Mouse (Mus musculus) thymus, postnatal 4 days (tissue): ENCODE measurements around the gene Ube2o.
"Not testable (repeated sequence)": the region's sequence is repeated elsewhere in the genome, so short reads cannot be mapped to it uniquely, and the experiment has no call there.

Experiments used
- DNase-seq: peaks from one replicate; pipeline ENCODE4 v3.0.0; 2021

Ube2o gene

GRCm38 (mm10) chr11:116511301-116511868, 69.9 kb downstream of the Ube2o start:
- no peak for DNase-seq

- DNase-seq, result no peak
These were observed 72.6 kb downstream of the Ube2o start for GRCm38 (mm10) chr11:116508689-116509088.

- DNase-seq, result no peak
These were observed 74.9 kb downstream of the Ube2o start for GRCm38 (mm10) chr11:116506151-116506875.

GRCm38 (mm10) chr11:116505573-116505972, 75.7 kb downstream of the Ube2o start:
- DNase-seq, result no peak

- no peak for DNase-seq
These were observed 76.7 kb downstream of the Ube2o start for GRCm38 (mm10) chr11:116504516-116504915.

GRCm38 (mm10) chr11:116501005-116501746, 80.1 kb downstream of the Ube2o start:
- DNase-seq, result peak; percentile 18

- no peak for DNase-seq
These were observed 82.2 kb downstream of the Ube2o start for GRCm38 (mm10) chr11:116499018-116499417.

- no peak for DNase-seq
These were observed 82.7 kb downstream of the Ube2o start for GRCm38 (mm10) chr11:116498596-116498995.

GRCm38 (mm10) chr11:116497313-116497712, 83.9 kb downstream of the Ube2o start:
- no peak for DNase-seq

- no peak for DNase-seq
These were observed 86.6 kb downstream of the Ube2o start for GRCm38 (mm10) chr11:116494474-116495174.

- peak; percentile 63 for DNase-seq
These were observed 87.4 kb downstream of the Ube2o start, which contains the start of gene Prpsap1 for GRCm38 (mm10) chr11:116493795-116494252. Prpsap1 (minus strand) TSS chr11:116494202.

GRCm38 (mm10) chr11:116493191-116493590, 88.1 kb downstream of the Ube2o start:
- DNase-seq, result no peak

GRCm38 (mm10) chr11:116492507-116492906, 88.7 kb downstream of the Ube2o start:
- DNase-seq, result not testable (repeated sequence)

GRCm38 (mm10) chr11:116491338-116491737, 89.9 kb downstream of the Ube2o start:
- DNase-seq, result no peak

- peak; percentile 93 for DNase-seq
These were observed 90.8 kb downstream of the Ube2o start for GRCm38 (mm10) chr11:116490232-116491107.

GRCm38 (mm10) chr11:116489771-116490231, 91.4 kb downstream of the Ube2o start:
- peak; percentile 63 for DNase-seq

- peak; percentile 52 for DNase-seq
These were observed 92.4 kb downstream of the Ube2o start for GRCm38 (mm10) chr11:116488693-116489375.

GRCm38 (mm10) chr11:116488207-116488606, 93.0 kb downstream of the Ube2o start:
- DNase-seq, result no peak
